Mouse (Mus musculus) C2C12 (cell line): ENCODE results near the gene Olfr530. TPM values are rescaled to one million over a fixed set of nuclear protein-coding genes. Genes with fewer than 3 reads are reported as not detected.

Experiments used
- H3K27me3 ChIP-seq: one replicate; pipeline ENCODE4 v1.6.1; 2011; ENCODE audit not compliant: control insufficient read depth, insufficient read depth, insufficient read length
- H3K36me3 ChIP-seq: one replicate; pipeline ENCODE4 v1.6.1; 2011; ENCODE audit not compliant: control insufficient read depth, insufficient read depth
- H3K4me3 ChIP-seq: one replicate; pipeline ENCODE4 v1.5.1; 2011; ENCODE audit warnings: mild to moderate bottlenecking, control low read depth; ENCODE audit not compliant: poor library complexity, insufficient read depth, severe bottlenecking
- H3K79me2 ChIP-seq: one replicate; pipeline ENCODE4 v1.6.1; 2011; ENCODE audit not compliant: control insufficient read depth, insufficient read depth
- H3K79me3 ChIP-seq: one replicate; pipeline ENCODE4 v1.6.1; 2011; ENCODE audit warnings: low read depth, control low read depth
- H3ac ChIP-seq: one replicate; pipeline ENCODE3; 2011; ENCODE audit warnings: low read depth; ENCODE audit not compliant: control insufficient read depth, insufficient read length
- CEBPB ChIP-seq: IDR thresholded peaks from one replicate; pipeline ENCODE4 v1.6.1; 2011; ENCODE audit warnings: low read depth, mild to moderate bottlenecking, control low read depth, moderate library complexity
- CTCF ChIP-seq: IDR thresholded peaks from one replicate; pipeline ENCODE4 v1.5.1; 2011; ENCODE audit not compliant: control insufficient read depth, insufficient read depth, insufficient read length
- FOSL1 ChIP-seq: IDR thresholded peaks from one replicate; pipeline ENCODE4 v1.8.0; 2011; ENCODE audit warnings: mild to moderate bottlenecking, low read length; ENCODE audit not compliant: poor library complexity, insufficient read depth, severe bottlenecking
- MAX ChIP-seq: IDR thresholded peaks from one replicate; pipeline ENCODE4 v1.6.1; 2011; ENCODE audit warnings: mild to moderate bottlenecking, control low read depth
- MYOD1 ChIP-seq: IDR thresholded peaks from one replicate; pipeline ENCODE4 v1.6.1; 2011; ENCODE audit warnings: low read depth; ENCODE audit not compliant: control insufficient read depth, insufficient read length
- MYOG ChIP-seq: IDR thresholded peaks from one replicate; pipeline ENCODE4 v1.6.1; 2011; ENCODE audit not compliant: control insufficient read depth, insufficient read length; ENCODE audit errors: extremely low read depth
- USF1 ChIP-seq: IDR thresholded peaks from one replicate; pipeline ENCODE4 v1.6.1; 2011; ENCODE audit warnings: low read depth, mild to moderate bottlenecking, control low read depth, moderate library complexity
- long read RNA-seq, 2 experiments: library from polyadenylated mRNA; unstranded; transcript quantifications; one replicate each; pipeline ENCODE4 v2.0.0; 2019 to 2020
- polyA plus RNA-seq: library from polyadenylated mRNA; unstranded; fragments of >200 nt; fragmentation: generic; extraction: Trizol; gene quantifications from one replicate; pipeline ENCODE4 v1.2.1, GENCODE M21; 2012; ENCODE audit warnings: missing spikeins

The Olfr530 gene
- polyA plus RNA-seq: not detected
- long read RNA-seq, experiment 1: 0 reads
- long read RNA-seq, experiment 2: 0 reads

- Histone ChIP-seq H3K79me2 (no peaks in the 10 kb centered on the region), H3K36me3 (no peaks in the 10 kb centered on the region), H3ac (no peak within 1 kb of the TSS), H3K27me3 (no peaks in the 10 kb centered on the region), H3K79me3 (no peaks in the 10 kb centered on the region), H3K4me3 (no peak within 1 kb of the TSS)
- TF ChIP-seq FOSL1: no peak
- no peak for TF ChIP-seq CEBPB
- TF ChIP-seq MAX: no peak
- no peak for TF ChIP-seq MYOD1
- TF ChIP-seq CTCF: no peak
- TF ChIP-seq MYOG: no peak
Observed at GRCm38 (mm10) chr7:140376231-140376630, at the start of gene Olfr530. TSS of gene Olfr530 (minus strand) at chr7:140376331.

DNA sequence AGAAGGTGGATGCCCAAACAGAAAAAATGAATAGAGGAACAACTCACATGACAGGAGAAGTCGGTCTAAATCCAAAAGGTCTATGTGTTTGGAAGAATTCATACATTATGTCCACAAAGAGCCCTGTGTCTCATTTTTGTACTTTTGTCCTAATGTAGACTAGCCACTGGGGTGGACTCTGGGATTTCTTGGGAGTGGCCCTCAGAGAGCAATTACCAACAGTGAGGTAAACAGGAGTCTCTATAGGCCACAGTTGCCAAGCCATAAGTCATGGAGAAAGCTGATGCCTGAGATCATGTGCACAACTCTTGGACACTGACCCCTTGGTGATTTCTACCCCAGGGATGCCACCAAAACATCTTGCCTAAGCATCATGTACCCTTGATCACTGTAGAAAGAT lies 45.4 kb upstream of the Olfr530 start, which contains the start of gene Olfr532:
Olfr532 (minus strand) TSS at position 101 of the 400 bp plus-strand sequence.
- Histone ChIP-seq H3K36me3 (no peaks in the 10 kb centered on the region), H3K79me2 (no peaks in the 10 kb centered on the region), H3K27me3 (no peaks in the 10 kb centered on the region), H3K79me3 (no peaks in the 10 kb centered on the region), H3ac (no peak within 1 kb of the TSS), H3K4me3 (no peak within 1 kb of the TSS)
- TF ChIP-seq CEBPB (no peak), USF1 (no peak), CTCF (no peak), MYOG (no peak), MYOD1 (no peak), MAX (no peak), FOSL1 (no peak)

- no peak for TF ChIP-seq MAX
- no peak for TF ChIP-seq MYOG
- no peak for TF ChIP-seq USF1
- no peaks in the 10 kb centered on the region for H3K27me3 ChIP-seq
- H3K36me3 ChIP-seq: no peaks in the 10 kb centered on the region
- H3ac ChIP-seq: no peak within 1 kb of the TSS
- no peaks in the 10 kb centered on the region for H3K79me2 ChIP-seq
- no peak within 1 kb of the TSS for H3K4me3 ChIP-seq
- no peaks in the 10 kb centered on the region for H3K79me3 ChIP-seq
Observed at GRCm38 (mm10) chr7:140402818-140403217, 26.7 kb upstream of the Olfr530 start, which contains the start of gene Olfr531. TSS of gene Olfr531 (minus strand) at chr7:140402918.

GRCm38 (mm10) chr7:140376911-140377310 lies 780 bp upstream of the Olfr530 start:
- no peak overlapping the region for H3ac ChIP-seq
- H3K79me3 ChIP-seq: no peaks in the 10 kb centered on the region
- TF ChIP-seq FOSL1: no peak
- H3K27me3 ChIP-seq: no peaks in the 10 kb centered on the region
- no peak overlapping the region for H3K4me3 ChIP-seq
- H3K79me2 ChIP-seq: no peaks in the 10 kb centered on the region
- H3K36me3 ChIP-seq: no peaks in the 10 kb centered on the region

GRCm38 (mm10) chr7:140374300-140374699 lies 1.8 kb downstream of the Olfr530 start:
- Histone ChIP-seq H3K36me3 (no peaks in the 10 kb centered on the region), H3K27me3 (no peaks in the 10 kb centered on the region), H3K79me3 (no peaks in the 10 kb centered on the region), H3K79me2 (no peaks in the 10 kb centered on the region), H3K4me3 (no peak overlapping the region), H3ac (no peak overlapping the region)
- TF ChIP-seq MYOD1: peak; percentile 98
- no peak for TF ChIP-seq MAX
- TF ChIP-seq FOSL1: no peak
- TF ChIP-seq CTCF: no peak
- TF ChIP-seq USF1: peak; percentile 8

DNA sequence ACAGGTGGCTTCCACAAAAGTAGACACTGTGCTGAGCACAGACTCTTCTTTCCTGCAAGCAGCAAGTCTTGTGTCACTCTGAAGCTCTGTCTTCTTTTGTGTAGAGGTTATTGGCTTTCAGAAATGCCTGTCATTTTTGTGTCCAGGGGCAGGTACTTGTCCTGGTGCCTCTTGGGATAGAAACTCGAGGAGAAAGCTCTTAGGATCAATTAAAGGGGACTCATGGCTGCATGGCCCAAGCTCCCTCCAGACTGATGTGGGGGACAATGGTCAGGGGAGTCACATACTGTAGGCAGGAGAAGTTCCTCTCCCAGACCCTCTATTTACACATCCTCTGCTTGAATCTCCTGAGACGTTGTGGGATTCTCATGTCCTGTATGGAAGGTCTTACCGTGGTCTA lies 14.6 kb downstream of the Olfr530 start, which contains the start of gene Olfr60:
Olfr60 (minus strand) TSS at position 101 of the 400 bp plus-strand sequence.
- Histone ChIP-seq H3K79me2 (no peaks in the 10 kb centered on the region), H3K27me3 (no peaks in the 10 kb centered on the region), H3K79me3 (no peaks in the 10 kb centered on the region), H3K4me3 (no peak within 1 kb of the TSS), H3K36me3 (no peaks in the 10 kb centered on the region), H3ac (no peak within 1 kb of the TSS)
- no peak for TF ChIP-seq MYOG

GRCm38 (mm10) chr7:140333717-140334116 lies 42.4 kb downstream of the Olfr530 start, which contains the start of gene Olfr527:
TSS of gene Olfr527 (plus strand) at chr7:140334017.
- TF ChIP-seq MYOD1: no peak
- TF ChIP-seq FOSL1: no peak
- TF ChIP-seq CEBPB: no peak
- TF ChIP-seq CTCF: no peak
- TF ChIP-seq MYOG: no peak
- TF ChIP-seq MAX: no peak
- TF ChIP-seq USF1: no peak
- Histone ChIP-seq H3K79me3 (no peaks in the 10 kb centered on the region), H3K36me3 (no peaks in the 10 kb centered on the region), H3K27me3 (no peaks in the 10 kb centered on the region), H3ac (no peak within 1 kb of the TSS), H3K4me3 (no peak within 1 kb of the TSS), H3K79me2 (no peaks in the 10 kb centered on the region)
